Mouse (Mus musculus) retina, adult 2 months (tissue): Measurements from ENCODE around the gene M6pr.
A peak's percentile ranks its signal among the peaks of the same experiment; 100 is the strongest.

ENCODE experiments used
- DNase-seq: peaks from one replicate; pipeline ENCODE4 v3.0.0-alpha.2; 2012; ENCODE audit warnings: low read depth, low spot score

M6pr gene

GRCm38 (mm10) chr6:122308505-122309393 is at the start of gene M6pr:
TSS of gene M6pr (plus strand) at chr6:122308720.
- peak; percentile 92 for DNase-seq

- no peak for DNase-seq
Measured at GRCm38 (mm10) chr6:122262543-122262942, 46.0 kb upstream of the M6pr start.

DNA sequence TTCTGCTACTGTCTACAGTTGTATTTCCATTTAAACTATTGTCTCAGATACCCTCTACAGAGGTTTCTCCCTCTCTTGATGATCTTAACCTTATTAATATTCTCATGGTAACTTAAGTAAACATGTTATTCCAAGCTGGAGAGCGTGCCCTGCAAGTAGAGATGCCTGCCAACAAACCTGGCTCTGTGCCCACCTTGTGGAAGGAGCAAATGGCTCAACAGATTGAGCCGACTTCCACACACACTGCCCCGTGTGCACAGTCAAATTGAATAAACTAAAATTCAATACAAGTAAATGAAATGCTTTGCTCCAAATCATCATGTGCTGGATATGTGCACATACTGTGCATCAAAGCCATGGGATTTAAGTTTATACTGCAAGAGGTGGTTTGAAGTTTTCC is 40.0 kb upstream of the M6pr start:
- no peak for DNase-seq

DNA sequence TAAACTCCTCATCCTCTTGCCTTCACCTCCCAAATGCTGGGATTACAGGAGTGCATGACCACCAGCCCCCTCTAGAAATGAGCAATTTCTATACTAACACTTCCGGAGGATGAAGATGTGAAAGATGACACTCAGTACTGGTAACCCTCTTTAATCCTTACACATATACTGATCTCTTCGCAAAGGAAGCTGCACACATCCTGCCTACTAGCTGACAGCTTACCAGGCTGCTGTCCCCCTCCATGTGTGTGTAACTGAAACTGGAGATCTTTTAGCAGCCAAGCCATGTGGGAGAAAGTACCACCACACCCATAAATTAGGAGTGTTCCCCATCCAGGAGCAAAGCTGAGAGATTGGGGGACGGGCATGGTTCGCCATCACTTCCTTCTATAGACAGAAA is 39.4 kb upstream of the M6pr start:
- DNase-seq, result no peak

DNA sequence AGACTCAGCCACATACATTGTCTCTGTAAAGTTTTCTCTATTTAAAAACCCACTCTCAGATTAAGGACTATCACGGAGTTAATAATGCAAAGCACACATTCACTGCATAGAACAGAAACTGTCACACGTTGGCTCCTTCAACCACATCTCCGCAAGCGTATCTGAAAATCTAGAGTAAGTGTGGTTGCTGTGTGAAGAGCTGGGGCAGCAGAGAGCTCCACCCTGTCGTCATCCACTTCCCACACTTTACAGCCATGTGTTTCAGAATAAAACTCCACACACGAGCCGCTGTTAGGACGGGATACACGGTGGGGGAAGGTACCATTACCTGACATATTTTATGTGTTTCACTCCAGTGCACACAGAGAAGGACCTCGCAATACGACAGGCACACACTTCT is 38.4 kb upstream of the M6pr start:
- no peak for DNase-seq

DNA sequence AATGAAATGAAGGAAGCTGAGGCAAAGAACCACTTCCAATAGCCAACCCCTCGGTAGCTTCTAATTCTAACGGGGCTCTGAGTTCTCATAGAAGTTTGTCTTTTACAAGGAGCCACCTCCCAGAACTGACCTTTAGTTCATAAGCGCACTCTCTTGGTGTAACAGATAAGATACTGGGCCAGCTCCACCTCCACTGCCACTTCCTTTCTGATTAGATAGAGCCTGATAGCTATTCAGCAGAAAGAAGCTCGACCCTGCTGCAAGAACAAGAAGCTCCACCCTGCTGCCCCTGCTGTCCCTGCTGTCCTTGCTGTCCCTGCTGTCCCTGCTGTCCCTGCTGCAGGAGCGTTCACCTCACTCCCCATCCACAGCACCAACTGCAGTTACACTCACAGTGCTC is 34.0 kb upstream of the M6pr start:
- DNase-seq, result no peak

DNA sequence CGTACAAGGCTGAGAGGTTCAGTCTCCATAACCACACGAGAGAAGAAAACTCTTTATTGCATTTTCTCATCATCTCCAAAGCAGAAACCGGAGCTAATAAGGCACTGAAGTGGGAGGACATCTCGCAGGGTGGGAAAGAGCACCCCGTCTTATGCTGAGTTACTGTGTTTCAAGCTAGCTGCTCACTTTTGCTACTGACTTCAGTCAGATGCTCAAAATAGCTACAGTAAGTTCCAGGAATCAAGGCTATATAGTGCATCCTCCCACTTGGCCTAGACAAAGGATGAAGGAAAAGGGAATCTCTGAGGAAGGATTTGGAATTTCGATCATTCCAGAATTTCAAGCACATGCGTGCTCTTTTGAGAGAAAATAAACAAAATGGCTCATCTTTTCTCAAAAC is 32.0 kb upstream of the M6pr start:
- DNase-seq, result no peak

- no peak for DNase-seq
Measured at GRCm38 (mm10) chr6:122282782-122283181, 25.7 kb upstream of the M6pr start, which contains the start of gene Klrg1. TSS of gene Klrg1 (minus strand) at chr6:122282882.

- DNase-seq, result no peak
Measured at GRCm38 (mm10) chr6:122283429-122283828, 25.1 kb upstream of the M6pr start.

DNA sequence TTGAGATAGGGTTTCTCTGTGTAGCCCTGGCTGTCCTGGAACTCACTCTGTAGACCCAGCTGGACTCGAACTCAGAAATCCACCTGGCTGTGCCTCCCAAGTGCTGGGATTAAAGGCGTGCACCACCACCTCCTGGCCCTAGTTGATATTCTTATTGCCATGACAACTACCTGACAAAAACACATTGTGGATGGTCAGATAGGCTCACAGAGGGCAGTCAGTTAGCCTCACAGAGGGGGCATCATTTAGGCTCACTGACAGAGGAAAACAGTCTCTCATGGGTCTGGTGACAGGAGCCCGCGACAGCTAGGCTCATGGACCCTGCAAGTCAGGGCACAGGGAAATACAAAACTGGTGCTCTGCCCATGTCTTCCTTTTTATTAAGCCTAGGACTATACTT is 24.2 kb upstream of the M6pr start:
- no peak for DNase-seq

GRCm38 (mm10) chr6:122284823-122285222 is 23.7 kb upstream of the M6pr start:
- DNase-seq, result no peak

DNA sequence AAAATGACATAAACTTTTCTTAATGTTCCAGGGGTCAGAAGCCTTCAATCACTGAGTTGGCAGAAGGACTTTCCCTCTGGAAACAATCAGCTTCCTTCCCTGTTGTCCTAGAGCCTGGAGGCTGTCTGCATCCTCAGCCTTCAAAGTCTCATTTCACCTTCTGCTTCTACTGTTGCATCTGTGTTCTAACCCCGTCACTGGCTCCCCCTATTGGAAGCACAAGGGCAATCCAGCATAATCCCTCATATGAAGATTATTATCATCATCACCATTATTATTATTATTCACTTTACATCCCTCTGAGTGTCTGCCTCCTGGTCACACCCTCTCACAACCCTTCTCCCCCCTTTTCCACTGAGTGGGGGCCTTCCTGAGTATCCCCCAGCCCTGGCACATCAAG is 20.3 kb upstream of the M6pr start:
- DNase-seq, result no peak

GRCm38 (mm10) chr6:122289313-122289712 is 19.2 kb upstream of the M6pr start:
- no peak for DNase-seq

GRCm38 (mm10) chr6:122290253-122290652 is 18.3 kb upstream of the M6pr start:
- no peak for DNase-seq

GRCm38 (mm10) chr6:122291264-122291663 is 17.3 kb upstream of the M6pr start:
- DNase-seq, result no peak

- no peak for DNase-seq
Measured at GRCm38 (mm10) chr6:122291735-122292134, 16.8 kb upstream of the M6pr start.

DNA sequence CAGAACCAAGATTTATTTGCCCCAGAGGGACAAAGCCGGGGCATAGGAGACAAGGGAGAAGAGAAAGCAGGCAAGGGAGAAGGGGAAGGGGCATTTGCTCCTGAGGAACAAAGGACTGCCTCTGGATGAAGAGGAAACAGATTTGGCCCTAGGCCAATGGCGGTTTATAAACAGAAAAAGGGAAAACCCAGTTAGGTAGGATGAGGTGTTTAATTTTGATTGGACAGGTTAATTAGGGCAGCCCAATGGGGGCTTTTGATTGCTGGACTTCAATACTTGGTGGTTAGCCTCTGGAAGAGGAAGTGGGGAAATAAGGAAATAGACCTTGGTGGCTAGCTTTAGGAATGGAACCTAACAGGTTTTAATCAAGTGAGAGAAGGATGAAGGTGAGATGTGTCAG is 16.3 kb upstream of the M6pr start:
- DNase-seq, result no peak

DNA sequence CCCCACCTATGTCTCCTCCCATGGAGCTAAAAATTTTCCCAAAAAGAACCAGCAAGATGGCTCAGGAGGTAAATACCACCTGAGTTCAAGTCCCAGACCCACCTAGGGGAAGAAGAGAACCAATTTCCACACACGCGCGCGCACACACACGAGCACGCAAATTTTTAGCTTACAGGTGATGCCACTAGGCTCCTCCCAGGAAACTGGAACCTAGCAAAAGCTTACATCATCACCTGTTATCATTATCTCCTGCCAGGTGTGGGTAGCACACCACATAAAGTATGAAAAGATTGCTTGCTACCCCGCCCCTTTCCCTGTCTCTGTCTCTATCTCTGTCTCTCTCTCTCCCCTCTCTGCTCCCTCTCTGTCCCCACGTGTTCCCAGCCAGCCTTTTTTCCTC is 15.4 kb upstream of the M6pr start:
- no peak for DNase-seq

- DNase-seq, result no peak
Measured at GRCm38 (mm10) chr6:122293796-122294195, 14.7 kb upstream of the M6pr start.

GRCm38 (mm10) chr6:122294290-122294689 is 14.2 kb upstream of the M6pr start:
- no peak for DNase-seq

DNA sequence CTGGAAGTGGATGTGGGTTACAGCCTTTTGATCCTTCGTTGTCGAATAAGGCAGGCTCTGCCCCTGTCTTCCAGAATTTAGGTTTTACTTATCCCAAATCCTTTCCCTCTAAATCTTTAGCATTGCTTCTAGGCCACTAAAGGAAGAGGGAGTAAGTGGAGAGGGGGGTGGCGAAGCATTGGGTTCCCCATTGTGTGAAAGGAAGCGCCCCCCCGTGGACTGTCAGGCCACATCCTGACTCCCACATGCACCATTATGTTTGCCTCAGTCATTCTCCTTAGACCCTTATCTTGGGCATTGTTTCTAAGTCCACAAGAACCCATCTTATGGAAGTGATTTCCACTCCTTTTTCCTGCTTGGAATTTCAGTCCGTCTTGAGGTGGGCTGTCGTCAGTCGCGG is 13.3 kb upstream of the M6pr start:
- no peak for DNase-seq

- DNase-seq, result no peak
Measured at GRCm38 (mm10) chr6:122296918-122297278, 11.6 kb upstream of the M6pr start.
